Mouse (Mus musculus): ENCODE measurements at regions not wholly inside any gene's neighbourhood (a gene's known extent, or its start where the extent isn't known, plus 50 kb on each side); places are given as distances from the start of the nearest gene placed in this dataset.
A peak's percentile ranks its signal among the peaks of the same experiment; 100 is the strongest.
"Not testable (repeated sequence)": the region's sequence is repeated elsewhere in the genome, so short reads cannot be mapped to it uniquely, and the experiment has no call there.

GRCm38 (mm10) chr8:35121084-35121483, 644.5 kb upstream of the Gm19410 start:
- no peak for DNase-seq (ENCODE audit: extremely low spot score in 1 of 2, low spot score in 1 of 2)

- DNase-seq (ENCODE audit: extremely low spot score in 1 of 2, low spot score in 1 of 2) = peak in 1 of 2 experiments; percentile 29
Measured at GRCm38 (mm10) chr8:35123196-35123621, 642.4 kb upstream of the Gm19410 start.

- DNase-seq (ENCODE audit: extremely low spot score in 1 of 2, low spot score in 1 of 2) = no peak
Measured at GRCm38 (mm10) chr8:35125179-35125578, 640.4 kb upstream of the Gm19410 start.

GRCm38 (mm10) chr8:35132281-35132680, 633.3 kb upstream of the Gm19410 start:
- DNase-seq (ENCODE audit: extremely low spot score in 1 of 2, low spot score in 1 of 2) = no peak

GRCm38 (mm10) chr8:35135630-35136029, 630.0 kb upstream of the Gm19410 start:
- DNase-seq (ENCODE audit: extremely low spot score in 1 of 2, low spot score in 1 of 2) = no peak

- DNase-seq (ENCODE audit: extremely low spot score in 1 of 2, low spot score in 1 of 2) = no peak
Measured at GRCm38 (mm10) chr8:35136643-35137042, 628.9 kb upstream of the Gm19410 start.

- no peak for DNase-seq (ENCODE audit: extremely low spot score in 1 of 2, low spot score in 1 of 2)
Measured at GRCm38 (mm10) chr8:35140775-35141174, 624.8 kb upstream of the Gm19410 start.

GRCm38 (mm10) chr8:35143018-35143656, 622.5 kb upstream of the Gm19410 start:
- no peak for DNase-seq (ENCODE audit: extremely low spot score in 1 of 2, low spot score in 1 of 2)

GRCm38 (mm10) chr8:35143684-35144083, 621.9 kb upstream of the Gm19410 start:
- no peak for DNase-seq (ENCODE audit: extremely low spot score in 1 of 2, low spot score in 1 of 2)

- no peak for DNase-seq (ENCODE audit: extremely low spot score in 1 of 2, low spot score in 1 of 2)
Measured at GRCm38 (mm10) chr8:35144401-35144800, 621.2 kb upstream of the Gm19410 start.

- no peak for DNase-seq (ENCODE audit: extremely low spot score in 1 of 2, low spot score in 1 of 2)
Measured at GRCm38 (mm10) chr8:35147481-35147880, 618.1 kb upstream of the Gm19410 start.

GRCm38 (mm10) chr8:35147967-35148366, 617.6 kb upstream of the Gm19410 start:
- DNase-seq (ENCODE audit: extremely low spot score in 1 of 2, low spot score in 1 of 2) = no peak

GRCm38 (mm10) chr8:35152585-35152984, 613.0 kb upstream of the Gm19410 start:
- DNase-seq (ENCODE audit: extremely low spot score in 1 of 2, low spot score in 1 of 2) = no peak

GRCm38 (mm10) chr8:35156272-35156671, 609.3 kb upstream of the Gm19410 start:
- DNase-seq (ENCODE audit: extremely low spot score in 1 of 2, low spot score in 1 of 2) = no peak

GRCm38 (mm10) chr8:35157711-35158110, 607.9 kb upstream of the Gm19410 start:
- no peak for DNase-seq (ENCODE audit: extremely low spot score in 1 of 2, low spot score in 1 of 2)

GRCm38 (mm10) chr8:35159329-35159728, 606.3 kb upstream of the Gm19410 start:
- peak; percentile 28 to 70 for DNase-seq (ENCODE audit: extremely low spot score in 1 of 2, low spot score in 1 of 2)

GRCm38 (mm10) chr8:35160230-35160629, 605.4 kb upstream of the Gm19410 start:
- DNase-seq (ENCODE audit: extremely low spot score in 1 of 2, low spot score in 1 of 2) = peak in 1 of 2 experiments; percentile 29

- not testable (repeated sequence) for DNase-seq (ENCODE audit: extremely low spot score in 1 of 2, low spot score in 1 of 2)
Measured at GRCm38 (mm10) chr8:35162166-35162565, 603.4 kb upstream of the Gm19410 start.

GRCm38 (mm10) chr8:35166611-35167010, 599.0 kb upstream of the Gm19410 start:
- no peak for DNase-seq (ENCODE audit: extremely low spot score in 1 of 2, low spot score in 1 of 2)

- no peak for DNase-seq (ENCODE audit: extremely low spot score in 1 of 2, low spot score in 1 of 2)
Measured at GRCm38 (mm10) chr8:35171536-35172310, 593.9 kb upstream of the Gm19410 start.

GRCm38 (mm10) chr8:35177314-35177713, 588.3 kb upstream of the Gm19410 start:
- no peak for DNase-seq (ENCODE audit: extremely low spot score in 1 of 2, low spot score in 1 of 2)

GRCm38 (mm10) chr8:35180075-35180474, 585.5 kb upstream of the Gm19410 start:
- peak in 1 of 2 experiments; percentile 31 for DNase-seq (ENCODE audit: extremely low spot score in 1 of 2, low spot score in 1 of 2)
